Mouse (Mus musculus) olfactory bulb, adult 2 months (tissue): ENCODE results near the gene Nop14. TPM values are rescaled to one million over a fixed set of nuclear protein-coding genes. Genes with fewer than 3 reads are reported as not detected.

Source experiments
- H3K27ac ChIP-seq: fragments of 200-500 bp; 2 replicates; pipeline ENCODE4 v1.5.1; 2012; ENCODE audit warnings: low read depth, low read length; ENCODE audit not compliant: insufficient read depth
- H3K4me1 ChIP-seq: fragments of 200-500 bp; 2 replicates; pipeline ENCODE4 v1.6.1; 2012; ENCODE audit warnings: low read length; ENCODE audit not compliant: control insufficient read depth, insufficient read depth
- H3K4me3 ChIP-seq: fragments of 200-500 bp; 2 replicates; pipeline ENCODE4 v1.5.1; 2012; ENCODE audit warnings: mild to moderate bottlenecking, low read depth, low read length, moderate library complexity; ENCODE audit not compliant: insufficient read depth
- CTCF ChIP-seq: fragments of 200-500 bp; IDR thresholded peaks from 2 replicates; pipeline ENCODE4 v1.5.1; 2012; ENCODE audit warnings: low read depth, mild to moderate bottlenecking, low read length, moderate library complexity; ENCODE audit not compliant: insufficient read depth
- POLR2A ChIP-seq: fragments of 200-500 bp; IDR thresholded peaks from 2 replicates; pipeline ENCODE4 v1.6.1; 2012; ENCODE audit warnings: mild to moderate bottlenecking, low read depth, low read length, moderate library complexity; ENCODE audit not compliant: insufficient read depth
- WGBS: fragments of 180-500 bp; shearing (Covaris S2); methylation state at CpG from one replicate; pipeline ENCODE4 v1.1.7; 2018; 5-methylcytosine and 5-hydroxymethylcytosine counted together
- polyA plus RNA-seq: library from polyadenylated mRNA; stranded (reverse); fragments of >200 nt; gene quantifications from 2 replicates; pipeline ENCODE4 v1.2.4, GENCODE M21; 2012; ENCODE audit warnings: low replicate concordance; ENCODE audit not compliant: missing spikeins, insufficient read depth, insufficient read length

Gene Nop14
- polyA plus RNA-seq, 1 experiment = not detected

- TF ChIP-seq POLR2A (no peak), CTCF (no peak)
- Histone ChIP-seq H3K4me3 (peak overlapping the region; percentile 76), H3K4me1 (no peaks in the 10 kb centered on the region), H3K27ac (peak overlapping the region; percentile 70)
- WGBS = under 1% methylated on average over 57 of the region's 57 CpGs
These were observed 713 bp upstream of the Nop14 start for GRCm38 (mm10) chr5:34660591-34661130.

DNA sequence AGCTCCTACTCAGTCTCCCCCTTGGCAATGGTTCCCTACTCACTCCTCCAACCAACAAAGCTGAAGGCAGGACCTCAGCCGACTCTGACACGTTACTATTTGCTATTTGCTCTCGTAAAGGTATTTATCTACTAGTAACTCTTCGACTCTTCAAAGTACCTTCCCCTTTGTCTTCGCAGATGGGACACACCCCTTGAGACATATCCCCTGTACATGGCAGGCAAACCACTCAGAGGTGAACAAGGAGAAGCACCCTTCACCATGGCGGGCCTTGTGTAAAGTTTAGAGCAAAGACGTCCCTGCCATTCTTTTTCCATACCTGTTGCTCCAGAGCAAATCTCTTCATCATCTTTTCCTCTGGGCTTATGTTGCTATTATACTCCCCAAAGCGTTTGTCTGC lies 2.4 kb downstream of the Nop14 start:
- H3K27ac ChIP-seq = no peak overlapping the region
- no peak overlapping the region for H3K4me3 ChIP-seq
- no peaks in the 10 kb centered on the region for H3K4me1 ChIP-seq
- WGBS = 92% methylated on average over 8 of the region's 8 CpGs
- TF ChIP-seq POLR2A (no peak), CTCF (no peak)

- no peaks in the 10 kb centered on the region for H3K4me1 ChIP-seq
- no peak for TF ChIP-seq POLR2A
- TF ChIP-seq CTCF = no peak
- no peak overlapping the region for H3K27ac ChIP-seq
- no peak overlapping the region for H3K4me3 ChIP-seq
- WGBS = 76% methylated on average over 9 of the region's 9 CpGs
These were observed 5.1 kb downstream of the Nop14 start for GRCm38 (mm10) chr5:34654881-34655280.

GRCm38 (mm10) chr5:34652961-34653360 lies 7.0 kb downstream of the Nop14 start:
- TF ChIP-seq CTCF (no peak), POLR2A (no peak)
- no peak overlapping the region for H3K27ac ChIP-seq
- no peaks in the 10 kb centered on the region for H3K4me1 ChIP-seq
- no peak overlapping the region for H3K4me3 ChIP-seq
- WGBS = 92% methylated on average over 5 of the region's 5 CpGs

- H3K4me3 ChIP-seq = no peak overlapping the region
- WGBS = 36% methylated on average over 4 of the region's 4 CpGs
- TF ChIP-seq CTCF (no peak), POLR2A (no peak)
These were observed 12.4 kb downstream of the Nop14 start for GRCm38 (mm10) chr5:34647581-34647980.

DNA sequence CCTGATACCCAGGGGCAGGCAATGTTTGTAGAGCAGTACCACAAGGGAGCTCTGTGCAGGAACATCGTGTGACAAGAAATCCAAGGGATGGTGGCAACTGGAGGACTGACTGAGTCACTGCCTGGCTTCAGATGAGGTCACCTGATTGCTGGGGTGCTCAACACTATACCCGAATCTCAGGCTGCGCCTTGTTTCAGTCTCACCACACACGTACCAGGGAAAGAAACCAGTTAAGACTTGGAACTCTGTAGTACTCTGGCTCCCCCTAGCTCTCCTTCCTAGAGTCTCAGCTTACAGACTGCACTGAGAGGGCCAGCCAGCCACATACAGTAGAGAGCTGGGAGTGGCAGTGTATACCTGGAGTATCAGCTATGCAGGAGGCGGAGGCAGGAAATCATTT lies 17.0 kb downstream of the Nop14 start:
- WGBS = 39% methylated on average over 5 of the region's 5 CpGs
- H3K4me3 ChIP-seq = no peak overlapping the region
- H3K4me1 ChIP-seq = no peaks in the 10 kb centered on the region
- H3K27ac ChIP-seq = no peak overlapping the region
- TF ChIP-seq CTCF (no peak), POLR2A (no peak)

More at GRCm38 (mm10) chr5:34647581-34647980, 12.4 kb downstream of the Nop14 start:
- Histone ChIP-seq H3K4me1 (no peaks in the 10 kb centered on the region), H3K27ac (no peak overlapping the region)

DNA sequence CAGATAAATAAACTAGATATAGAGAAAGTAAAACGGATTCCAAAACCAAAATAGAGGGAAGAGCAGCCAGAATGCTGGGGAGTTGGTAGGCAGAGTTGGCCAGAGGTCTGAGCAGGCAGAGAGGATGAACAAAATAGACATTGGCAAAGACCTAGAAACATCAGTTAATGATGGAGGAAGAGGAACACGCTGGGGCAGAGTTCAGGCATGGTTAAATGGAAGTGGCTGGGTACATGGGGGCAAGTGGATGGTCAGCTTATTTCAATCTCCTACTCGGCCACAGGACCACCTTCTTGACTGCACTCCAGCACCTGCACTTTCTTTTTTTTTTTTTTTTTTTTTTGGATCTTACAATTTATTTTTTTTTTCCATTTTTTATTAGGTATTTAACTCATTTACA lies 18.0 kb downstream of the Nop14 start:
- TF ChIP-seq POLR2A (no peak), CTCF (no peak)
- WGBS = 87% methylated on average over 3 of the region's 3 CpGs
- Histone ChIP-seq H3K4me1 (no peaks in the 10 kb centered on the region; the same call in 1 of the 2 replicates), H3K27ac (no peak overlapping the region), H3K4me3 (no peak overlapping the region)

DNA sequence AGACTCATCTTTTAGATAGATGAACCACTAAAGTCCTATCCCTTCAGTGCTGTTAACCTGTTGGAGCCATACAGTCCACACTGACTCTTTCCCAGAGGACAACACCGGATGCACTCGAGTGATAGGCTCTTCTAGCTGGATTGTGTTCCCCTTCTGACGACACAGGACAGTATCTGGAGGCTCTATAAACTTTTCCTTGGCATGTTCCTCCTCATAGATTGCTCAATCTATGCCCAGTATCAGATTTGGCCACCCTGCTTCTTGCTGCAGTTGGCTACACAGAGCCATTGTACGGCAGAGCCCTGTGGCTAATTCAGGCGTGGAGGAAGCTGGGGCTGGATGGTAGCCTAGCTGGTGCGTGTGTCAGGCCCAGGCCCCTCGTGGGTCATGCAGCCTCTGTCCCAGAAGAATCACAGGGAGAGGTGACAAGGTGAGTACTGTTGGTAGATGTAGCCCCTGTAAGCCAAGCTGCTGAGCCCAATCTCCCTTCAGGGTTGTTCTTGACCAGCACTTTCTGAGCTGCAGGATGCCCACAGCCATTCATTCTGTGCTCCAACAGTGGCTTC lies 22.3 kb downstream of the Nop14 start:
- peaks cover 11% of the 10 kb centered on the region for H3K4me1 ChIP-seq
- no peak for TF ChIP-seq CTCF
- no peak for TF ChIP-seq POLR2A
- H3K4me3 ChIP-seq = no peak overlapping the region
- 81% methylated on average over 7 of the region's 7 CpGs for WGBS
- H3K27ac ChIP-seq = no peak overlapping the region

GRCm38 (mm10) chr5:34636481-34637287 lies 23.3 kb downstream of the Nop14 start, which contains the start of gene Mfsd10:
Gene Mfsd10 (minus strand): TSS chr5:34637212.
- peak within 1 kb of the TSS; percentile 34 for H3K27ac ChIP-seq
- peak within 1 kb of the TSS; percentile 70 for H3K4me3 ChIP-seq
- TF ChIP-seq CTCF = 0 out of 2 replicates have a peak, but pooled peaks have one; percentile 19
- peak; percentile 52 for TF ChIP-seq POLR2A
- WGBS = under 1% methylated on average over 48 of the region's 48 CpGs
- peaks cover 11% of the 10 kb centered on the region for H3K4me1 ChIP-seq
